Mouse (Mus musculus): Measurements from ENCODE around the gene Chchd6. TPM values are rescaled to one million over a fixed set of nuclear protein-coding genes. Genes with fewer than 3 reads are reported as not detected.

Gene Chchd6
- polyA plus RNA-seq, 1 experiment from 2014 or later, result 164 TPM

DNA sequence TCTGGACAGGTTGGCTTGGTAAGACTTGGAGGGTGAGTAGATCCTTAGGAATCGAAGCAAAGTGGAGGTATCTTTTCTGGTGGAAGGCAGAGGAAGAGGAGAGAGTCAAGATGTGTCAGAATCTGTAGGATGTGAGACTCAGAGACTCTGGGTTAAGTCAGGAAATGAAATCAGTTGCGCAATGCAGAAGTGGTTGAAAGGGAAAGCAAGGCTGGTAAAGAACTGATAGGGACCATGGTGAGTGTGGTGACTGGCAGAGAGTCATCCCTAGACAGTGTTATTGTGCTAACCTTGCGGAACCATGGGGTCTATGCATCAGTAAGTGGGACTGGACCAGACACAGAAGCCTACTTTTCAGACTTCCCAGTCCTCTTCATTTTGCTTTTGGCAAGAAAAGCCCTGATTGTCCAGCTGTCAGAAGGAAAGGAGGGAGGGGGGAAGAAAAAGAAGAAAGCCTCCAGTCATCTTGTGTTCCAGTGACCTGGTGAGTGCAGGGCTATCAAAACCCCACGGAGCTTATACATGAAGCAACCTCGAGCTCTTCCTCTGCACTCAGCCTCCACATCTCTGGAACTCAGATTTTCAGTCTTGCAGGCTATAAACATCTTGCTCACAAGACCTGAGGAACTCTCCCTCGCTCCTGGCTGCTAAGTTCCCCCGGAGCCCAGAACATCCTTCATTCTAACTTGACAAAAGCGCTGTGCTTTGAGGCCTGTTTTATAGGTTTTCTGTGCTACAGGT lies 32.8 kb upstream of the Chchd6 start:
- Histone ChIP-seq H3K9ac (replicated peaks; ENCODE audit: low read length) (no peak overlapping the region), H3K4me3 (replicated peaks; ENCODE audit: low read depth, low read length) (no peak overlapping the region), H3K9me3 (ENCODE audit: control insufficient read depth, low read length) (no peaks in the 10 kb centered on the region), H3K27me3 (ENCODE audit: control insufficient read depth, insufficient read depth, low read length) (no peaks in the 10 kb centered on the region), H3K4me1 (ENCODE audit: control insufficient read depth, insufficient read depth, low read length) (peaks cover 3% of the 10 kb centered on the region; the same call in 1 of the 2 replicates), H3K4me2 (ENCODE audit: low read length) (no peak overlapping the region), H3K36me3 (ENCODE audit: control insufficient read depth, insufficient read depth, low read length) (no peaks in the 10 kb centered on the region), H3K27ac (replicated peaks; ENCODE audit: low read depth, low read length) (no peak overlapping the region)
- ATAC-seq (ENCODE audit: low FRiP score, low TSS enrichment) (no peak), DNase-seq (no peak)
- 72% methylated on average over 8 of the region's 8 CpGs for WGBS

DNA sequence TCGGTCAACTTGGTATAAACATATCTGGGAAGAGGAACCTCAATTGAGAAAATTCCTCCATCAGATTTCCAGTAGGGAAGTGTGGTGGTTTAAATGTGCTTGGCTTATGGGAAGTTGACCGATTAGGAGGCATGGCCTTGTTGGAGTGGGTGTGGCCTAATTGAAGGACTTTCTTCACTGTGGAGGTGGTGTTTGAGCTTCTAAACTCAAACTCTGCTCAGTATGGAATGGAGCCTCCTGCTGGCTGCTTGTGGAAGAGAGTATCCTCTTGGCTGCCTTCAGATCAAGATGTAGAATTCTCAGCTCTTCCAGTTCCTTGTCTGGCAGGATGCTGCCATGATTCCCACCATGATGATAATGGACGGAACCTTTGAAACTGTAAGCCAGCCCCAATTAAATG lies 27.2 kb upstream of the Chchd6 start:
- DNase-seq, result no peak
- no peak overlapping the region for H3K4me2 ChIP-seq (ENCODE audit: low read length)
- H3K9ac ChIP-seq (replicated peaks; ENCODE audit: low read length), result no peak overlapping the region
- no peaks in the 10 kb centered on the region for H3K9me3 ChIP-seq (ENCODE audit: control insufficient read depth, low read length)
- 88% methylated on average over 3 of the region's 3 CpGs for WGBS
- H3K27me3 ChIP-seq (ENCODE audit: control insufficient read depth, insufficient read depth, low read length), result no peaks in the 10 kb centered on the region
- H3K4me1 ChIP-seq (ENCODE audit: control insufficient read depth, insufficient read depth, low read length), result no peaks in the 10 kb centered on the region
- no peak for ATAC-seq (ENCODE audit: low FRiP score, low TSS enrichment)
- H3K36me3 ChIP-seq (ENCODE audit: control insufficient read depth, insufficient read depth, low read length), result no peaks in the 10 kb centered on the region
- H3K4me3 ChIP-seq (replicated peaks; ENCODE audit: low read depth, low read length), result no peak overlapping the region
- H3K27ac ChIP-seq (replicated peaks; ENCODE audit: low read depth, low read length), result no peak overlapping the region

DNA sequence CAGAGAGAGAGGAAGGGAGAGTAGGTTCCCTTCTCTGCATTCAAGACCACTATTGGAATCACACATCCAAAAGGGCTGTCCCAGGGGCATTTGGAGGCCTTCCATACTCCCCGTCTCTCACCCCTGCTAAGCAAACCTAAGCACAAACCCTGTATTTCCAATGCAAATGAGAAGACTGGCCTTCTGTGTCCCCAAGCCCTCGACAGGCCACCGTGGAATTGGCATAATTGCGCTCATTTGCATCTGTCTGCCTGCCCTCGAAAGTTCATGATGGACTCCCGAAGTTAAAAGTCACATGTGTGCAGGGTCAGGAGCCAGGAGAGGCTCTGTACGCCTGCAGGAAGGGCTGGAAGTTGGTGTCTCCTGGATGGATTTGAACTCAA lies 19.9 kb upstream of the Chchd6 start:
- Histone ChIP-seq H3K27ac (replicated peaks; ENCODE audit: low read depth, low read length) (peak overlapping the region; percentile 93), H3K4me3 (replicated peaks; ENCODE audit: low read depth, low read length) (no peak overlapping the region), H3K9me3 (ENCODE audit: control insufficient read depth, low read length) (no peaks in the 10 kb centered on the region), H3K27me3 (ENCODE audit: control insufficient read depth, insufficient read depth, low read length) (no peaks in the 10 kb centered on the region), H3K4me2 (ENCODE audit: low read length) (no peak overlapping the region), H3K36me3 (ENCODE audit: control insufficient read depth, insufficient read depth, low read length) (no peaks in the 10 kb centered on the region), H3K9ac (replicated peaks; ENCODE audit: low read length) (no peak overlapping the region), H3K4me1 (ENCODE audit: control insufficient read depth, insufficient read depth, low read length) (peaks cover 23% of the 10 kb centered on the region)
- DNase-seq (peak; percentile 58), ATAC-seq (ENCODE audit: low FRiP score, low TSS enrichment) (no peak)
- 19% methylated on average over 7 of the region's 7 CpGs for WGBS

DNA sequence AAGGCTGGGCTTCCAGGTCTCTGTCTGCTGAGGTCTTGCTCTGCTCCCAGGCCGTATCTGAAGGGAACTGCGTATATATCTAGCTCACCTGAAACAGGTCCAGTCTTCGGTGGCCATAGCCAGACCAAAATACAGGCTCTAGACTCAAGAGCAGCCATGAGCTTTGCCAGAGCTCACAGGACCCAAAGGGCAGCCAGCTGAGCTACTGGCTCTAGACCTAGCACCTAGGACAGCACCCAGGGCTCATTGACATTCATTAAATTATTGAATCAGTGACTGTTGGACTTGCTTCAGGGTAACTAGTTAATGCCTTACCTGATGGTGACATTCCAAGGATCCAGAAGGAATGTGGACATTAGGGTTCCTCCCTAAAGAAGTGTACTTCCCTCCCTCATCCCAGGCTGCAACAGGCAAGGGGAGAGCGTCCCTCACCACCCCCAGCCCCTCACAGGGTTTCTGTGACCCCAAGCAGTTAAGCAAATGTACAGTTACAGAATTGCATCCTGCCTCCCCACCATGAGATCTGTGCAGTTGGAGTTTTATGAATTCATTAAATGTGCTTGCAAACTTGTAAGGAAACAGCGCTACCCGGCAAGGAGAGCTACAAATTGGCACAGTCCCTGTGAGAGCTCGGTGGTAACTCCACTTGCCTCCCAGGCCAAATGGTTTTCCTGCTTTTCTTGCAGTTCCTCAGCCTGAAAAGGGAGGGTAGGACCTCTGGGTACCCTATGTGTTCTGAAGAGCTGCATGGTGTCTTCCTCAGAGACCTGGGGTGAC lies 19.3 kb upstream of the Chchd6 start:
- DNase-seq, result peak; percentile 29
- peaks cover 23% of the 10 kb centered on the region for H3K4me1 ChIP-seq (ENCODE audit: control insufficient read depth, insufficient read depth, low read length)
- ATAC-seq (ENCODE audit: low FRiP score, low TSS enrichment), result no peak
- no peak overlapping the region for H3K4me2 ChIP-seq (ENCODE audit: low read length)
- peak overlapping the region; percentile 93 for H3K27ac ChIP-seq (replicated peaks; ENCODE audit: low read depth, low read length)
- H3K27me3 ChIP-seq (ENCODE audit: control insufficient read depth, insufficient read depth, low read length), result no peaks in the 10 kb centered on the region
- no peak overlapping the region for H3K4me3 ChIP-seq (replicated peaks; ENCODE audit: low read depth, low read length)
- H3K36me3 ChIP-seq (ENCODE audit: control insufficient read depth, insufficient read depth, low read length), result no peaks in the 10 kb centered on the region
- H3K9ac ChIP-seq (replicated peaks; ENCODE audit: low read length), result no peak overlapping the region
- WGBS, result 67% methylated on average over 7 of the region's 7 CpGs
- H3K9me3 ChIP-seq (ENCODE audit: control insufficient read depth, low read length), result no peaks in the 10 kb centered on the region

DNA sequence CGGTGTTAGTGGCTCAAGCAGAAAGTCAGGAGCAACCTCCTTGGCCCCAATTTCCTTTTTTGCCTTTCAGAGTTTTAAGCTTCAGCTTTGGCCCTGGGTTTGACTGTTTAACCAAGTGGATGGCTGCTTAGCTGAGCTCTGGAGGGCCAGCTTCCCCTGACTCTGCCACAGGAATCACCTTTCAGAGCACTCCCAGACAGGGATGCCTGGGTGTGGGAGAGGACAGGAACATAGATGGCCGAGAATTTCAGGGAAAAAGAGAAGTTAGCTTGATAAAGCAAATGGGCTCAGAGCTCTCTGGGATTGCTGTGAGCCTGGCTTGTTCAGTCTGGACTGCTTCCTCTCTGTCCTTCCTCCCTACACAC lies 18.6 kb upstream of the Chchd6 start:
- no peak overlapping the region for H3K4me3 ChIP-seq (replicated peaks; ENCODE audit: low read depth, low read length)
- H3K27me3 ChIP-seq (ENCODE audit: control insufficient read depth, insufficient read depth, low read length), result no peaks in the 10 kb centered on the region
- 0 out of 2 replicates have a peak overlapping the region, but pooled peaks have one; percentile 4 for H3K4me2 ChIP-seq (ENCODE audit: low read length)
- H3K27ac ChIP-seq (replicated peaks; ENCODE audit: low read depth, low read length), result peak overlapping the region; percentile 93
- peak; percentile 53; the same call in 1 of the 2 replicates for ATAC-seq (ENCODE audit: low FRiP score, low TSS enrichment)
- 25% methylated on average over 2 of the region's 2 CpGs for WGBS
- no peaks in the 10 kb centered on the region for H3K9me3 ChIP-seq (ENCODE audit: control insufficient read depth, low read length)
- H3K4me1 ChIP-seq (ENCODE audit: control insufficient read depth, insufficient read depth, low read length), result peaks cover 23% of the 10 kb centered on the region
- peak overlapping the region; percentile 48 for H3K9ac ChIP-seq (replicated peaks; ENCODE audit: low read length)
- DNase-seq, result no peak
- no peaks in the 10 kb centered on the region for H3K36me3 ChIP-seq (ENCODE audit: control insufficient read depth, insufficient read depth, low read length)

DNA sequence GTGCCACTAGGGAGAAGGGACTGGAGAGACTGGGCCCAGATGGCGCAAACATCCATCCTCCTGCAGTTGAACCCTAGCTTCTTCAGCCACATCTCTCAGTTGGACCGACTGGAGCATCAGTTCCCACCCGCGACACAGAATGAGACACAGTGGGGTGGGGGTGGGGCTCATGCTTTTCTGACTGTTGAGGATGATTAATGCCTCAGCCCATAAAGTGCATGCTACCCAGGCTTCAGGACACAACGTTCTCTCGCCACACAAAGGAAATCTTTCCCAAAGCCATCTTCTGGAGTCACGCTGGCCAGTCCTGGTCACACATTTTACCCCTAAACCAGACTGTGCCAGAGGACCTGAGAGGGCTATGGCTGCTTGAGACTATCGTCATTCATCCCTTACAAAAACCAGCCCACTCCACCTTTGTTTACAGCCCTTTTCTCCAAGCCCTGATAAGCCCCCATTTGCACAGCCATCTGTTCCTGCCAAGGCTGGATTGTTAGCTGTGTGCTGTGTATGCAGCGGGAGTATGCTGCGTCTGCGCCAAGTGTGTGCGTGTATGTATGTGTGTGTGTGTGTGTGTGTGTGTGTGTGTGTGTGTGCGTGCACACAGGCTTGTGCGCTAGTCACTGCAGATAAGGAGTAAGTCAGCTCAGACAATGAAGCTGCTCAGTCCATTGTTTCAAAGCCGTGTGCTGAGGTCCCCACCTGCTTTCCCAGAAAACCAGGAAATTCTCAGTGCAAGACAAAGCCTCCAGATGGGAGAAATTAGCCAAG lies 18.1 kb upstream of the Chchd6 start:
- no peaks in the 10 kb centered on the region for H3K27me3 ChIP-seq (ENCODE audit: control insufficient read depth, insufficient read depth, low read length)
- H3K4me2 ChIP-seq (ENCODE audit: low read length), result peak overlapping the region; percentile 4; the same call in 1 of the 2 replicates
- peak overlapping the region; percentile 34 for H3K9ac ChIP-seq (replicated peaks; ENCODE audit: low read length)

DNA sequence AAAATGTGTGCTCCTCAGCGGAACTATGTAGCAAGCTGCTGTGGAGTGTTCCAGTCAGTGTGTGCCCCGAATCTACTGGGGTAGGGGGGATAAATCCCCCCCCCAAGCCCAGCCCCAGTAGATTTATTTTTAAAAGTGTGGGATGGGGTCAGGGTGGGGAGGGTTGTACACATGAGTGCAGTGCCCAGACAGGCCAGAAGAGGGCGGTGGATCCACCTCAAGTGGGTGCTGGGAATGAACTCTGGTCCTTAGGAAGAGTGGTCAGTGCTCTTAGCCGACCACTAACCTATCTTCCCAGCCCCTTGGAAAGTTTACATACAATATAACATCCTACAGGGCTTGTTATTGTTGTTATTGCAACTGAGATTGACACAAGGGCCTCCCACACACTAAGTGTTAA lies 12.5 kb upstream of the Chchd6 start:
- Histone ChIP-seq H3K4me2 (ENCODE audit: low read length) (no peak overlapping the region), H3K36me3 (ENCODE audit: control insufficient read depth, insufficient read depth, low read length) (no peaks in the 10 kb centered on the region), H3K4me1 (ENCODE audit: control insufficient read depth, insufficient read depth, low read length) (no peaks in the 10 kb centered on the region), H3K9me3 (ENCODE audit: control insufficient read depth, low read length) (no peaks in the 10 kb centered on the region), H3K9ac (replicated peaks; ENCODE audit: low read length) (no peak overlapping the region), H3K27me3 (ENCODE audit: control insufficient read depth, insufficient read depth, low read length) (no peaks in the 10 kb centered on the region), H3K4me3 (replicated peaks; ENCODE audit: low read depth, low read length) (no peak overlapping the region), H3K27ac (replicated peaks; ENCODE audit: low read depth, low read length) (no peak overlapping the region)
- DNase-seq, result no peak
- WGBS, result 52% methylated on average over 4 of the region's 4 CpGs
- ATAC-seq (ENCODE audit: low FRiP score, low TSS enrichment), result no peak

More for the DNA sequence above, 18.1 kb upstream of the Chchd6 start:
- Histone ChIP-seq H3K9me3 (ENCODE audit: control insufficient read depth, low read length) (no peaks in the 10 kb centered on the region), H3K27ac (replicated peaks; ENCODE audit: low read depth, low read length) (peak overlapping the region; percentile 93), H3K36me3 (ENCODE audit: control insufficient read depth, insufficient read depth, low read length) (no peaks in the 10 kb centered on the region), H3K4me3 (replicated peaks; ENCODE audit: low read depth, low read length) (no peak overlapping the region), H3K4me1 (ENCODE audit: control insufficient read depth, insufficient read depth, low read length) (peaks cover 23% of the 10 kb centered on the region)
- WGBS, result 18% methylated on average over 15 of the region's 15 CpGs
- ATAC-seq (ENCODE audit: low FRiP score, low TSS enrichment), result peak; percentile 91
- DNase-seq, result peak; percentile 89

DNA sequence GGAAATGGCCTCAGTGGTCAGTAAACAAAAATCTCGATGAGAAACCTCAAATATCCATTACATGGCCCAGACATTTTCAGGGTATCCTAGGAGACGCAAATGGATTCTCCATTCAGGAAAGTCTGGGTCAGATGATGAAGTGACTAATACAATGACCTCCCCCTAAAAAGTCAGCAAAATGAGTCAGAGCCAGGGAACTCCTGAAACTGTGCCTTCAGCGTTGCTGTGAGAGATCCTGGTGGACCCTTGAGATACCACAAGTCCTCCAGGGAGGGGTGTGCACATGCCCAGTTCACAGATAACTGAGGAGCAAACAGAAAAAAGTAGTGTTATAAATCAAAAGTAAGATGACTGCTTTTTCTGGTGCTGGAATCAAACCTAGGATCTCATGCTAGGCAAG lies 10.6 kb upstream of the Chchd6 start:
- H3K36me3 ChIP-seq (ENCODE audit: control insufficient read depth, insufficient read depth, low read length), result no peaks in the 10 kb centered on the region
- H3K9me3 ChIP-seq (ENCODE audit: control insufficient read depth, low read length), result no peaks in the 10 kb centered on the region
- ATAC-seq (ENCODE audit: low FRiP score, low TSS enrichment) (no peak), DNase-seq (no peak)
- no peaks in the 10 kb centered on the region for H3K4me1 ChIP-seq (ENCODE audit: control insufficient read depth, insufficient read depth, low read length)
- H3K4me3 ChIP-seq (replicated peaks; ENCODE audit: low read depth, low read length), result no peak overlapping the region
- WGBS, result 53% methylated on average over 3 of the region's 3 CpGs
- H3K27me3 ChIP-seq (ENCODE audit: control insufficient read depth, insufficient read depth, low read length), result no peaks in the 10 kb centered on the region
- no peak overlapping the region for H3K27ac ChIP-seq (replicated peaks; ENCODE audit: low read depth, low read length)
- H3K4me2 ChIP-seq (ENCODE audit: low read length), result no peak overlapping the region
- H3K9ac ChIP-seq (replicated peaks; ENCODE audit: low read length), result no peak overlapping the region
